Mouse (Mus musculus) adrenal gland, postnatal 10 days (tissue): ENCODE results near the gene Hist1h1a. TPM values are rescaled to one million over a fixed set of nuclear protein-coding genes. Genes with fewer than 3 reads are reported as not detected.
"Not testable (repeated sequence)": the region's sequence is repeated elsewhere in the genome, so short reads cannot be mapped to it uniquely, and the experiment has no call there.

Source experiments
- DNase-seq: peaks from one replicate; pipeline ENCODE4 v3.0.0; 2021; ENCODE audit warnings: mixed read lengths
- long read RNA-seq, 2 experiments: library from polyadenylated mRNA; stranded (forward); transcript quantifications; one replicate each; pipeline ENCODE4 v2.0.0; 2021
- total RNA-seq, 2 experiments: library from RNA; stranded (reverse); gene quantifications; 2 replicates each; pipeline ENCODE4 v1.2.3; 2021

The Hist1h1a gene
- total RNA-seq: 100 to 1,000 TPM; 231 to 274 TPM
- long read RNA-seq, experiment 1: 0 reads
- long read RNA-seq, experiment 2: 0 reads

- peak; percentile 88 for DNase-seq
These were observed at the start of gene Hist1h1a for GRCm38 (mm10) chr13:23763586-23764323. Gene Hist1h1a (plus strand): TSS chr13:23763666.

GRCm38 (mm10) chr13:23716261-23717042 is 47.0 kb upstream of the Hist1h1a start:
- DNase-seq: no peak

- no peak for DNase-seq
These were observed 46.3 kb upstream of the Hist1h1a start for GRCm38 (mm10) chr13:23717176-23717575.

GRCm38 (mm10) chr13:23717593-23718245 is 45.7 kb upstream of the Hist1h1a start:
- not testable (repeated sequence) for DNase-seq

GRCm38 (mm10) chr13:23724239-23724638 is 39.2 kb upstream of the Hist1h1a start:
- no peak for DNase-seq

GRCm38 (mm10) chr13:23725213-23725612 is 38.3 kb upstream of the Hist1h1a start:
- DNase-seq: no peak

- DNase-seq: no peak
These were observed 34.8 kb upstream of the Hist1h1a start for GRCm38 (mm10) chr13:23728472-23729191.

GRCm38 (mm10) chr13:23729192-23729525 is 34.3 kb upstream of the Hist1h1a start:
- no peak for DNase-seq

- no peak for DNase-seq
These were observed 33.8 kb upstream of the Hist1h1a start for GRCm38 (mm10) chr13:23729706-23730105.

GRCm38 (mm10) chr13:23730479-23730878 is 33.0 kb upstream of the Hist1h1a start:
- peak; percentile 52 for DNase-seq

- DNase-seq: no peak
These were observed 31.2 kb upstream of the Hist1h1a start for GRCm38 (mm10) chr13:23732156-23732804.

- DNase-seq: no peak
These were observed 26.4 kb upstream of the Hist1h1a start for GRCm38 (mm10) chr13:23737091-23737490.

- DNase-seq: no peak
These were observed 25.4 kb upstream of the Hist1h1a start for GRCm38 (mm10) chr13:23738041-23738440.

GRCm38 (mm10) chr13:23738677-23739068 is 24.8 kb upstream of the Hist1h1a start, which contains the start of gene Hist1h1c:
Gene Hist1h1c (plus strand): TSS chr13:23738808.
- peak; percentile 95 for DNase-seq

- peak; percentile 92 for DNase-seq
These were observed 24.2 kb upstream of the Hist1h1a start for GRCm38 (mm10) chr13:23739069-23739921.

GRCm38 (mm10) chr13:23739922-23740252 is 23.6 kb upstream of the Hist1h1a start:
- DNase-seq: no peak

- DNase-seq: no peak
These were observed 23.1 kb upstream of the Hist1h1a start for GRCm38 (mm10) chr13:23740256-23740840.

GRCm38 (mm10) chr13:23740910-23741309 is 22.6 kb upstream of the Hist1h1a start:
- DNase-seq: no peak

- DNase-seq: no peak
These were observed 21.5 kb upstream of the Hist1h1a start for GRCm38 (mm10) chr13:23742007-23742406.

- DNase-seq: no peak
These were observed 20.3 kb upstream of the Hist1h1a start for GRCm38 (mm10) chr13:23743215-23743614.
